Mouse (Mus musculus) lung, adult 2 months (tissue): Measurements from ENCODE around the gene Rnase9.

Experiments used
- CTCF ChIP-seq: fragments of 200-500 bp; IDR thresholded peaks from 2 replicates; pipeline ENCODE4 v1.5.1; 2011; ENCODE audit warnings: mild to moderate bottlenecking, low read length, control low read depth; ENCODE audit not compliant: insufficient read depth
- POLR2A ChIP-seq: fragments of 200-500 bp; IDR thresholded peaks from 2 replicates; pipeline ENCODE4 v1.6.1; 2011; ENCODE audit warnings: low read depth, mild to moderate bottlenecking, control low read depth, low read length, borderline replicate concordance; ENCODE audit errors: extremely low read depth

- TF ChIP-seq POLR2A: no peak
- no peak for TF ChIP-seq CTCF
Measured at GRCm38 (mm10) chr14:51035206-51035605, 6.5 kb downstream of the Rnase9 start.
